Mouse (Mus musculus) R1 (cell line): ENCODE results near the gene Ffar1.

Experiments
- DNase-seq: peaks from one replicate; pipeline ENCODE4 v3.0.0-alpha.2; 2018; ENCODE audit warnings: low read depth, low spot score

Ffar1 gene

DNA sequence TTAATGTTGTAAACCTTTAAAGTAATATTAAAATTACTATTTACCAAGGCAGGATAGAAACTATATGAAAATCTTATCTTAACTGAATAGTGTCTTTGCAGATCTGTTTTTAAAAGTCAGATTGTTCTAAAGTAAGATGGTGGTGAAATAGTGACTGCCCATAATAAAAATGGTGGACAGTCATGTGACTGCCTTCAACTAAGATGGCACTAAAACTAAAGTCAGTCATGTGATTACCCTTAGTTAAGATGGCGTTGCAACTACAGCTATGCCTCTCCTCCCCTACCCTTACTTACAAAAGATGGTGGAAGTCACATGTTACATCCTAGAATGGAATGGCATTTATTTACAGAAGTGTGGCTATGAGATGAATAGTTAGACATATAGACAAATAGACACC lies 9.9 kb downstream of the Ffar1 start:
- no peak for DNase-seq

DNA sequence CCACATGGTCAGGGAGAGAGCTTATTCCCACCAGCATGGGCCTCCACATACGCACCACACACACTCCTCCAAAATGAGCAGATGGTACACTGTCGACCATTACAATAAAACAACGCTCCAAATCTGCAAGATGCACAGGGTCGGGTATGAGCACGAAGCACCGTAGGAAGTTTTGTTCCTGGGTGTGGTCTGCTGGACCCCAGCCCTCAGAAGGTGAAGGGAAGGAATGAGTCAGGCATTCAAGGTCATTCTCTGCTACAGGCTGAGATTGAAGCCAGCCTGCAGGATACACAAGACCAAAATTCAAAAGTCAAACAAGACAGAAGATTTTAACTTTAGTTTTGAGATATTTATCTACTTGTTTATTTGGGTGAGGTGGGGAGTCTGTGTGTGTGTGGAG lies 13.4 kb downstream of the Ffar1 start:
- no peak for DNase-seq

DNA sequence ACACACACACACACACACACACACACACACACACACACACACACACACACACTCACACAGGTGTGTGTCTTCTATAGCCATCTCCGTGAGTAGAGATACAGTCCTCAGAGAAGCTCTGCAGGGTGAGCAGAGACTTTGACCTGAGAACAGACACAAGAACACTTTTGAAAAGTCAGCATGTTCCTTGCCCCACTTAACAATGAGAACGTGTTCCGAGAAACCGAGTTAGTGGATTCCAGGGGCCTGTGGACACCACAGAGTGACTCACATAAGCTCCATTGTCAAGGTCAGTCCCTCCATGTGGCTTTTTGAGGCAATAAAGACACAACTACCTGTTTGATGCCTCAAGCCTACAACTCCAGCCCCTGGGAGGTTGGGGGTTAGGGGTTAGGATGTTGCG lies 14.0 kb downstream of the Ffar1 start:
- DNase-seq = no peak

DNA sequence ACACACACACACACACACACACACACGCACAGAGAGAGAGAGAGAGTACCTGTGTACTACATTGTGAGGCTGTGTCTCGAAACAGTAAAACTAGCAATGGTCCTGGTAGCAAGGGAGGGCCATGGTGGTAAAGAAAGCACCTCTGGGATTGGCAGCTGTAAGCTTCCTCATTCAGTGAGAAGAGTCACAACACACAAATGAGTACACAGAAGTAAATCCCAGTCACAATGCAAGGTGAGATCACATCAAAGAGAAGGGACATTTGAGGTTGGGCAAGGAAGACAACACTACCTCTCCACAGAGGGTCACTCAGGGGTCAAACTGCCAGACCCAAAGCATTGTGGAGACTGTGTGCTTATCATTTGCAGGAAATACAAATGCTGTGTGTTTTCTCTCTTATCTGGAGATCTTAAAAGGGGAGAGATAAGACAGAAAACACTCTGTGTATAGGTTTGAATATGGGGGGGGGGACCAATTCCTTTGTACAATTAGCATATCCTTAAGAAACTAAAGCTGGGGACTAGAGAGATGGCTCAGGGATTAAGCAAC lies 14.8 kb downstream of the Ffar1 start:
- no peak for DNase-seq

DNA sequence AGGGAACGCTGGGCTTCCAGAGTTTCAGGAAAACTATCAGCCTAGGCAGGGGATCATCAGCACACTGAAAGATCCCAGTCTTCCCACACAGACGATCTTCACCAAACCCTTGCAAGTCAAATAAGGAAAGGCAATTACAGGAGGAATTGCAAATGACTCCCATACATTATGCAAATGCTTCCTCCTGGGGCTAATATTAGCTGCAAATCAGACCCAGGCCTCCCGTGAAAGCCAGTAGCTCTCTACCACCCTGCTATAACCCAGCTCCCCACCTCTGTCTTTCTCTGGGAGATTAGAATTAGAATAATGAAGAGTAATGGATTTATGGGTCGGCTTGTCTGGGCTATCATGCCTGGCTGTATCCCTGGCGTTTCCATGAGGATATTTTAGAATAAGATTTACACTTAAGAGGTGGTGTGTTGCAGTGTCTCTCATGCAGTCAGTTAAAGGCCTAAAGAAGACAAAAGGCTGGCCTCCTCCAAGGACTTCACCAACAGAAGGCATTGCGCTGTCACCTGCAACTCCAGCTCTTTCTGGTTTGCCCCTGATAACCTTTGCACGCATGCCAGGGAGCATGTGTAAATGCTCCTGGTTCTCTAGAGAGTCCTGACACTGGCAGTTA lies 16.6 kb downstream of the Ffar1 start:
- peak; percentile 45 for DNase-seq

- no peak for DNase-seq
Observed at GRCm38 (mm10) chr7:30842092-30842491, 19.3 kb downstream of the Ffar1 start.

DNA sequence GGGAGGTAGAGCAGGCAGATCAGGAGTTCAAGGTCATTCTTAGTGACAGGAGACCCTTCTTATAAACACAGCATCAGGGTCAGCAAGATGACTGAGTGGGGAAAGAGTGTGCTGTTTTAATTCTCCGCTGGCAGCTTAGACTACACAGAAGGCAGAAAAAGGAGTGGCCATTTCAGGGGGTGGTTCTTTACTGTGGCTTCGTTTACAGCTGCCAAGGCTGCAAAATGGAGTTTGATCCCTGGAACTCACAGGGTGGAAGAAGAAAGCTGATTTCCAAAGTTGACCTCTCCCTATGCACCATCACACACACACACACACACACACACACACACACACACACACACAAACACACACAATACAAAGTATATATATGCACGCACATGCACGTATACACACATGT lies 20.0 kb downstream of the Ffar1 start:
- no peak for DNase-seq

DNA sequence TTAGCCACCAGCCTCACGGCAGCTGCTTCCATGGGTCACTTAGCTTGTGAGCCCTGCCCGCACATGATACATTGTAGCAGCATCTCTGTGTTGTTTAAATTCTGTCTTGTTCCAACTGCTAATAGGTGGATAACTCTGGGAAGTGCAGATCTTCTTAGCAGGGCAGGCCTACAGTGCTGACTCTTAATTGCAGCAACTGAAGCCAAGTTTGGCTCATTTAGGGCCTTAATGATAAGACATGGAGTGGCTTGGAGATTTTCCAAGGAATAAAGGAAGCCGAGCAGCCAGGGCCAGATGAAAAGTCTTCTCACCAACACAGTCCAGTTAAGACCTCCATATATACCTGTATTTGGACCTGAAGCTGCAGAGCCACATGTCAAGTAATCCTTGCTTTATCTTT lies 21.1 kb downstream of the Ffar1 start:
- DNase-seq = no peak

GRCm38 (mm10) chr7:30837277-30837676 lies 24.1 kb downstream of the Ffar1 start:
- DNase-seq = no peak

DNA sequence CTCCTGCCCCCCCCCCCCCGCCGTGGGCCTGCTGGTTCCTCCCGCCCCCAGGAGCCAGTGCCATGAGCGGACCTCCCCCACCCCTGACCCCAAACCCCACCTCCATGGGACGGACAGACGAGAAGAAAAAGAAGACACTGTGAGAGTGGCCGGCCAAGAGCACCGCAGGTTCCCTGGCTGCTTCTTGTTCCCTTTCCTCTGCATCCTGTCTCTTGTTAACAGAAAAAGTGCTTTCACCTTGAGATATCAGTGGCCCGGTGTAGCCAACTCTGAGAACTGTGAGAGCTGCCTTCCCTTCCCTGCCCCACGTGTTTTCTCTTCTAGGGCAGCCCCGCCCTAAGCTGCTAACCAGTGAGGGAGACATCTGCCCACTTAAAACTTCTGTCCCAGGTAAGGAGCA lies 28.7 kb downstream of the Ffar1 start:
- DNase-seq = peak; percentile 33

GRCm38 (mm10) chr7:30832261-30832660 lies 29.1 kb downstream of the Ffar1 start:
- peak; percentile 61 for DNase-seq

- DNase-seq = peak; percentile 74
Observed at GRCm38 (mm10) chr7:30829428-30829827, 31.9 kb downstream of the Ffar1 start.

DNA sequence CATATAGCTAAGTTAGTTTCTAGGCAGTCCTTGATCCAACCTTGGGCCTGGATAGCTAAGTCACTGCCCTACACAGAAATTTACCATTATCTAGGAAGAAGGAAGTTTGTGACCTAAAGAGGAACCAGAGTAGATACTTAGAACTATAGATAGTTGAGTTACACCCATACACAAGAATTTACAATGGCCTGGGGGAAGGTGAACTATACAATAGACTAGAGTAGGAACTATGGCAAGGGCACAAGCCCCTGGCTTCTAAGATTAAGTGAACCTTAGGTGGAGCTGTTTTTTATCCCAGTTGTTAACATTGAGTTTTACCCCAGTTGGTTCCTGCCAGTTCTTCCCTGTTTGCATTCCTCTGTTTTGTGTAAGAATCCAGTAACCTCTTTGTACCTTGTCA lies 32.5 kb downstream of the Ffar1 start:
- peak; percentile 42 for DNase-seq

- DNase-seq = no peak
Observed at GRCm38 (mm10) chr7:30826660-30827059, 34.7 kb downstream of the Ffar1 start.

DNA sequence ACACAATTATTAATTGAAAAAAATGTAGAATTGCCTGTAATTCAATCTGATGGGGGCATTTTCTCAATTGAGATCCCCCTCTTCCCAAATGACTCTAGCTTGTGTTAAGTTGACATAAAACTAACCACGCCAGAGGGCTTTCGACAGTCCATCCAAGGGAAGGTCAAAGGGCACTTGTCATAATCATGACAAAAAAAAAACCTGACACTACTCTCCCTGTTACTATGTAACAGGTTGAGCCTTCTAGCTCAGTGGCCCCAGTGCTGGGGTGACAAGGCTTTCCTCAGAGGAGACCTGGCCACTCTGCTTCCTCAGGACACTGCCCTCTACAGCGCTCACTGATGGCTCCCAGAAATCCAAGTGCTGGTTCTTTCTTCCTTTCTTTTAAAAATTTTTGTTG lies 37.1 kb downstream of the Ffar1 start:
- DNase-seq = no peak

- no peak for DNase-seq
Observed at GRCm38 (mm10) chr7:30823675-30824074, 37.7 kb downstream of the Ffar1 start, which contains the start of gene Ffar2. Ffar2 (minus strand) TSS chr7:30823775.

GRCm38 (mm10) chr7:30821532-30821931 lies 39.8 kb downstream of the Ffar1 start:
- no peak for DNase-seq

GRCm38 (mm10) chr7:30820854-30821445 lies 40.4 kb downstream of the Ffar1 start:
- no peak for DNase-seq

- no peak for DNase-seq
Observed at GRCm38 (mm10) chr7:30820131-30820530, 41.2 kb downstream of the Ffar1 start.

- DNase-seq = no peak
Observed at GRCm38 (mm10) chr7:30812291-30812807, 49.0 kb downstream of the Ffar1 start.

DNA sequence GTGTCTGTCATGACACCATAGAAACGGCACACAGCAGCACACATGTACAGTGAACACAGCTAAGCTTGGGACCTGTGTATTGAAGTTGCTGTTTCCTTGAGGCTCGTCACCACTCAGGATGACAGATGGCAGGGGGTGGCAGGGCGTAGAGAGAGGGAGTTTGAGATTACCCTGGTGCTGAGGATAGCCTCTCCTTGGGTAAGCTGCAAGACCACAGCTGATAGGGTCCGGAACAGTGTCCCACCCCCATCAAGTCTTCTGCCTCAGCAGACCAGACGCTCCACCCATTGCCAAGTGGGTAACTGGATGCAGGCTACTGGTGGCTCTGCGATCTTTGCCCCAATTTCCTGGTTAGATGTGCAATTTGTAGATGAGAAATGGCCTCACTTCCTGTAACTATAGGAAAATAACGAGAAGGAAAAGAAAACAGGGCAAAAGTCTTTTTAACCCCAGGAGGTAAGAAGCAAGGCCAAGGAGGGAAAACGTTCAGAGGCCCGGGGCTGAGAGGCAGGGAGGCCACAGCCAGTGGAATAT lies 49.5 kb downstream of the Ffar1 start:
- DNase-seq = no peak

GRCm38 (mm10) chr7:30810319-30810718 lies 51.0 kb downstream of the Ffar1 start:
- peak; percentile 93 for DNase-seq
